Mouse (Mus musculus) liver (tissue): Measurements from ENCODE around the gene Cryga.
"Not testable (repeated sequence)": the region's sequence is repeated elsewhere in the genome, so short reads cannot be mapped to it uniquely, and the experiment has no call there.

ENCODE experiments used
- DNase-seq: peaks from one replicate; pipeline ENCODE4 v3.0.0-alpha.2; 2020; ENCODE audit warnings: mixed read lengths

Cryga gene

GRCm38 (mm10) chr1:65090370-65090769, 12.8 kb downstream of the Cryga start:
- DNase-seq = peak; percentile 33

GRCm38 (mm10) chr1:65088567-65089356, 14.4 kb downstream of the Cryga start:
- DNase-seq = no peak

- DNase-seq = no peak
Observed at GRCm38 (mm10) chr1:65082188-65082587, 21.0 kb downstream of the Cryga start, which contains the start of gene Crygb. Gene Crygb (minus strand): TSS chr1:65082288.

GRCm38 (mm10) chr1:65075607-65076006, 27.6 kb downstream of the Cryga start:
- DNase-seq = no peak

GRCm38 (mm10) chr1:65073589-65073988, 29.6 kb downstream of the Cryga start, which contains the start of gene Crygc:
Gene Crygc (minus strand): TSS chr1:65073689.
- no peak for DNase-seq

- no peak for DNase-seq
Observed at GRCm38 (mm10) chr1:65067842-65068241, 35.3 kb downstream of the Cryga start.

- DNase-seq = no peak
Observed at GRCm38 (mm10) chr1:65064201-65064600, 39.0 kb downstream of the Cryga start.

- no peak for DNase-seq
Observed at GRCm38 (mm10) chr1:65063352-65063751, 39.8 kb downstream of the Cryga start, which contains the start of gene Crygd. Gene Crygd (minus strand): TSS chr1:65063452.

- DNase-seq = no peak
Observed at GRCm38 (mm10) chr1:65052140-65052539, 51.0 kb downstream of the Cryga start.

GRCm38 (mm10) chr1:65051696-65052095, 51.5 kb downstream of the Cryga start:
- no peak for DNase-seq

GRCm38 (mm10) chr1:65050952-65051351, 52.2 kb downstream of the Cryga start, which contains the start of gene Cryge:
Gene Cryge (minus strand): TSS chr1:65051149.
- not testable (repeated sequence) for DNase-seq
